Mouse (Mus musculus): ENCODE data around the gene Hist2h2bb.

- no peak for TF ChIP-seq POLR2A (IDR thresholded peaks at IDR 0.05; ENCODE audit: control insufficient read depth, low read depth, low read length)
- TF ChIP-seq CTCF (IDR thresholded peaks at IDR 0.05; ENCODE audit: control insufficient read depth, insufficient read depth, insufficient replicate concordance, low read depth, low read length): no peak
These were observed 23.8 kb downstream of the Hist2h2bb start for GRCm38 (mm10) chr3:96293368-96293767.

All from testis, adult 2 months (tissue).